Mouse (Mus musculus) left cerebral cortex, adult 2 months (tissue): Measurements from ENCODE around the gene Rom1. TPM values are rescaled to one million over a fixed set of nuclear protein-coding genes. Genes with fewer than 3 reads are reported as not detected.

Experiments
- DNase-seq, 2 experiments: peaks; one replicate each; pipeline ENCODE4 v3.0.0; 2021 to 2022; ENCODE audit warnings: low spot score in 2 of 2, mixed read lengths in 1 of 2; ENCODE audit errors: extremely low spot score in 1 of 2
- H3K27ac ChIP-seq: fragments of 200-600 bp; 2 replicates; pipeline ENCODE4 v1.8.1; 2022
- H3K4me3 ChIP-seq: fragments of 200-600 bp; 2 replicates; pipeline ENCODE4 v1.8.1; 2022
- CTCF ChIP-seq: fragments of 200-600 bp; IDR thresholded peaks from 2 replicates; pipeline ENCODE4 v1.8.1; 2022; ENCODE audit warnings: antibody characterized with exemption, mild to moderate bottlenecking, moderate library complexity
- intact Hi-C: fragments of 180-260 bp; cut with DNase I; formaldehyde crosslinking; loops from one replicate; pipeline ENCODE4 v1.15.1; 2025
- microRNA-seq, 2 experiments: library from miRNA; unstranded; fragments of <30 nt; microRNA quantifications; one replicate each; pipeline ENCODE4 v1.2.0; 2021
- total RNA-seq, 2 experiments: library from RNA; stranded (reverse); gene quantifications; 2 replicates each; pipeline ENCODE4 v1.2.3; 2021

Gene Rom1
- total RNA-seq, 2 experiments from 2014 or later: 5.6 to 7.2 TPM

- intact Hi-C loops: no loop called here
- H3K27ac ChIP-seq: peak within 1 kb of the TSS; percentile 81
- TF ChIP-seq CTCF: no peak
- DNase-seq: peak; percentile 85 to 88
- H3K4me3 ChIP-seq: peak within 1 kb of the TSS; percentile 56
Measured at GRCm38 (mm10) chr19:8892829-8893766, 36.1 kb downstream of the Rom1 start, which contains the start of gene Ints5. TSS of gene Ints5 (plus strand) at chr19:8893005.

- peak within 1 kb of the TSS; percentile 86 for H3K27ac ChIP-seq
- DNase-seq: peak; percentile 92 to 94
- no peak for TF ChIP-seq CTCF
- H3K4me3 ChIP-seq: peak within 1 kb of the TSS; percentile 81
- intact Hi-C loops: loop anchor here (5.0 kb wide), 1 partner anchor 46 kb away; no protein-coding TSS in a partner anchor
Measured at GRCm38 (mm10) chr19:8888511-8889385, 40.4 kb downstream of the Rom1 start, which contains the start of the genes 1810009A15Rik and Gm49416. TSS of gene 1810009A15Rik (plus strand) at chr19:8888853. TSS of gene Gm49416 (plus strand) at chr19:8888926.

GRCm38 (mm10) chr19:8887585-8888463, 41.3 kb downstream of the Rom1 start:
- intact Hi-C loops: loop anchor here (5.0 kb wide), 1 partner anchor 46 kb away; no protein-coding TSS in a partner anchor
- TF ChIP-seq CTCF: no peak
- peak overlapping the region; percentile 84 for H3K27ac ChIP-seq

GRCm38 (mm10) chr19:8886916-8887584, 42.1 kb downstream of the Rom1 start:
- Histone ChIP-seq H3K4me3 (no peak overlapping the region), H3K27ac (no peak overlapping the region)
- no peak for TF ChIP-seq CTCF
- no peak for DNase-seq
- intact Hi-C loops: loop anchor here (5.0 kb wide), 1 partner anchor 45 kb away; no protein-coding TSS in a partner anchor

More at GRCm38 (mm10) chr19:8887585-8888463, 41.3 kb downstream of the Rom1 start:
- no peak for DNase-seq
- H3K4me3 ChIP-seq: peak overlapping the region; percentile 81

- DNase-seq: no peak
- intact Hi-C loops: no loop called here
- H3K27ac ChIP-seq: no peak within 1 kb of the TSS
- TF ChIP-seq CTCF: no peak
- H3K4me3 ChIP-seq: no peak within 1 kb of the TSS
Measured at GRCm38 (mm10) chr19:8883616-8884015, 45.5 kb downstream of the Rom1 start, which contains the start of the genes Lbhd1 and Gm49403. TSS of gene Lbhd1 (plus strand) at chr19:8883732. TSS of gene Gm49403 (plus strand) at chr19:8883930.

- DNase-seq: no peak
- no peak for TF ChIP-seq CTCF
- peak overlapping the region; percentile 90 for H3K4me3 ChIP-seq
- intact Hi-C loops: no loop called here
- peak overlapping the region; percentile 95 for H3K27ac ChIP-seq
Measured at GRCm38 (mm10) chr19:8881034-8881392, 48.1 kb downstream of the Rom1 start.

- no peak for TF ChIP-seq CTCF
- peak within 1 kb of the TSS; percentile 90 for H3K4me3 ChIP-seq
- intact Hi-C loops: no loop called here
- peak within 1 kb of the TSS; percentile 95 for H3K27ac ChIP-seq
- peak; percentile 86 for DNase-seq
Measured at GRCm38 (mm10) chr19:8880311-8881033, 48.7 kb downstream of the Rom1 start, which contains the start of gene Uqcc3. TSS of gene Uqcc3 (minus strand) at chr19:8880923.

Small RNA genes within 50 kb of the gene (microRNA-seq; reads per million reads assigned to microRNA genes)
- gene Mir5136: 0 reads per million in 2 experiments

Other genes starting within 250 kb of the Rom1 start
- gene Slc3a2, start 206.0 kb downstream of the Rom1 start, total RNA-seq: 100 to 1,000 TPM; 144 to 154 TPM
- gene Wdr74, start 193.5 kb downstream of the Rom1 start, total RNA-seq: 10 to 100 TPM; 48.5 to 53.1 TPM
- 1 to 10 TPM; 1.4 to 1.8 TPM for gene 1700092M07Rik, start 188.6 kb downstream of the Rom1 start, total RNA-seq
- 10 to 100 TPM; 71.2 to 77.9 TPM for gene Stx5a, start 187.9 kb downstream of the Rom1 start, total RNA-seq
- gene Nxf1, start 172.3 kb downstream of the Rom1 start, total RNA-seq: 10 to 100 TPM; 90.2 to 98.8 TPM
- gene Tmem223, start 158.4 kb downstream of the Rom1 start, total RNA-seq: 10 to 100 TPM; 63.8 to 66.8 TPM
- gene Tmem179b, start 154.9 kb downstream of the Rom1 start, total RNA-seq: 1 to 10 TPM; 8.2 to 8.7 TPM
- 10 to 100 TPM; 13.1 to 14.3 TPM for gene Taf6l, start 142.9 kb downstream of the Rom1 start, total RNA-seq
- gene Polr2g, start 130.8 kb downstream of the Rom1 start, total RNA-seq: 100 to 1,000 TPM in 1 of 2 experiments, 10 to 100 TPM in 1; 96.6 to 105 TPM
- gene Zbtb3, start 126.8 kb downstream of the Rom1 start, total RNA-seq: 1 to 10 TPM; 5.3 to 6.7 TPM
- gene Ttc9c, start 110.0 kb downstream of the Rom1 start, total RNA-seq: 10 to 100 TPM; 34.5 to 36.7 TPM
- gene Hnrnpul2, start 109.3 kb downstream of the Rom1 start, total RNA-seq: 100 to 1,000 TPM; 125 to 129 TPM
- not detected for gene AC129217.1, start 99.6 kb downstream of the Rom1 start, total RNA-seq
- 100 to 1,000 TPM; 109 TPM for gene Bscl2, start 91.9 kb downstream of the Rom1 start, total RNA-seq
- 100 to 1,000 TPM; 184 to 198 TPM for gene Gng3, start 90.2 kb downstream of the Rom1 start, total RNA-seq
- gene Lrrn4cl, start 78.6 kb downstream of the Rom1 start, total RNA-seq: 1 to 10 TPM in 1 of 2 experiments, under 1 TPM in 1; 0.87 to 1.1 TPM
- gene Ubxn1, start 57.9 kb downstream of the Rom1 start, total RNA-seq: 10 to 100 TPM; 86.1 to 94.7 TPM
- 10 to 100 TPM; 33.1 to 36.2 TPM for gene Uqcc3, start 48.4 kb downstream of the Rom1 start, total RNA-seq
- gene Lbhd1, start 45.6 kb downstream of the Rom1 start, total RNA-seq: 1 to 10 TPM; 6.5 to 9.3 TPM
- not detected for gene Gm49403, start 45.4 kb downstream of the Rom1 start, total RNA-seq
- 10 to 100 TPM; 22.5 to 23.2 TPM for gene 1810009A15Rik, start 40.5 kb downstream of the Rom1 start, total RNA-seq
- 1 to 10 TPM; 1.2 to 6.7 TPM for gene Gm49416, start 40.4 kb downstream of the Rom1 start, total RNA-seq
- gene Ints5, start 36.4 kb downstream of the Rom1 start, total RNA-seq: 10 to 100 TPM; 21.7 to 22.9 TPM
- 100 to 1,000 TPM in 1 of 2 experiments, 10 to 100 TPM in 1; 96.4 to 104 TPM for gene Ganab, start 31.3 kb downstream of the Rom1 start, total RNA-seq
- 100 to 1,000 TPM; 172 to 173 TPM for gene B3gat3, start 9.0 kb downstream of the Rom1 start, total RNA-seq
- gene Eml3, start 196 bp upstream of the Rom1 start, total RNA-seq: 10 to 100 TPM; 11.0 to 13.7 TPM
- gene Mta2, start 12.5 kb upstream of the Rom1 start, total RNA-seq: 10 to 100 TPM; 55.5 to 55.6 TPM
- gene Tut1, start 24.5 kb upstream of the Rom1 start, total RNA-seq: 10 to 100 TPM; 21.4 to 22.4 TPM
- gene Eef1g, start 37.7 kb upstream of the Rom1 start, total RNA-seq: 100 to 1,000 TPM; 228 to 236 TPM
- 10 to 100 TPM; 22.5 to 32.2 TPM for gene Ahnak, start 59.9 kb upstream of the Rom1 start, total RNA-seq
- not detected for gene Scgb1a1, start 158.6 kb upstream of the Rom1 start, total RNA-seq
- 100 to 1,000 TPM; 115 to 139 TPM for gene Asrgl1, start 206.3 kb upstream of the Rom1 start, total RNA-seq